Mouse (Mus musculus) MEL (cell line): Measurements from ENCODE around the gene Taok2. TPM values are rescaled to one million over a fixed set of nuclear protein-coding genes. Genes with fewer than 3 reads are reported as not detected.
"Not testable (repeated sequence)": the region's sequence is repeated elsewhere in the genome, so short reads cannot be mapped to it uniquely, and the experiment has no call there.

Experiments used
- DNase-seq: peaks from one replicate; pipeline ENCODE4 v3.0.0; 2011; ENCODE audit warnings: low read depth, low spot score
- H3K27ac ChIP-seq: 2 replicates; pipeline ENCODE4 v1.5.1; 2012; ENCODE audit warnings: low read depth, mild to moderate bottlenecking, control low read depth, low read length, moderate library complexity; ENCODE audit not compliant: control insufficient read depth
- H3K27me3 ChIP-seq, 2 experiments: fragments of 150-350 bp in 1 of 2; sonication (generic) in 1 of 2; 2 replicates each; pipeline ENCODE4 v1.6.1; 2012; ENCODE audit warnings: low read length in 2 of 2, mild to moderate bottlenecking in 2 of 2, improper control_type of control experiment in 1 of 2, moderate library complexity in 1 of 2; ENCODE audit not compliant: insufficient read depth in 2 of 2, control insufficient read depth in 1 of 2
- H3K36me3 ChIP-seq, 2 experiments: 2 replicates each; pipeline ENCODE4 v1.6.1; 2012 to 2014; ENCODE audit warnings: low read length in 2 of 2, improper control_type of control experiment in 1 of 2, inconsistent platforms in 1 of 2, mild to moderate bottlenecking in 1 of 2; ENCODE audit not compliant: insufficient read depth in 2 of 2, control insufficient read depth in 1 of 2
- H3K4me1 ChIP-seq, 2 experiments: fragments of 150-350 bp in 1 of 2; sonication (generic) in 1 of 2; 2 replicates each; pipeline ENCODE4 v1.6.1; 2012; ENCODE audit warnings: low read length in 2 of 2, improper control_type of control experiment in 1 of 2, mild to moderate bottlenecking in 1 of 2; ENCODE audit not compliant: insufficient read depth in 2 of 2, control insufficient read depth in 1 of 2
- H3K4me3 ChIP-seq, 2 experiments: fragments of 150-350 bp in 1 of 2; sonication (generic) in 1 of 2; 2 replicates each; pipeline ENCODE4 v1.5.1; 2012; ENCODE audit warnings: low read depth in 2 of 2, low read length in 2 of 2, mild to moderate bottlenecking in 2 of 2, moderate library complexity in 2 of 2, control low read depth in 1 of 2, improper control_type of control experiment in 1 of 2; ENCODE audit not compliant: control insufficient read depth in 1 of 2, insufficient read depth in 1 of 2
- H3K79me2 ChIP-seq: 2 replicates; pipeline ENCODE4 v1.6.1; 2012; ENCODE audit warnings: mild to moderate bottlenecking, low read length, moderate library complexity; ENCODE audit not compliant: control insufficient read depth, poor library complexity, insufficient read depth
- H3K9ac ChIP-seq: 2 replicates; pipeline ENCODE4 v1.6.1; 2012; ENCODE audit warnings: low read depth, mild to moderate bottlenecking, control low read depth, low read length, moderate library complexity; ENCODE audit not compliant: control insufficient read depth, poor library complexity, severe bottlenecking
- H3K9me3 ChIP-seq: fragments of 150-350 bp; sonication (generic); replicated peaks from 2 replicates; pipeline ENCODE4 v1.6.1; 2012; ENCODE audit warnings: mild to moderate bottlenecking, low read length, improper control_type of control experiment, moderate library complexity; ENCODE audit not compliant: insufficient read depth
- EP300 ChIP-seq, 2 experiments: IDR thresholded peaks; 2 replicates each; pipeline ENCODE4 v1.6.1; 2011; ENCODE audit warnings: improper control_type of control experiment in 2 of 2, low read length in 2 of 2, low read depth in 1 of 2, mild to moderate bottlenecking in 1 of 2
- ETS1 ChIP-seq: IDR thresholded peaks from 2 replicates; pipeline ENCODE4 v1.6.1; 2012; ENCODE audit warnings: low read depth, mild to moderate bottlenecking, inconsistent platforms, low read length, improper control_type of control experiment, moderate library complexity
- GABPA ChIP-seq: IDR thresholded peaks from 2 replicates; pipeline ENCODE4 v1.6.1; 2012; ENCODE audit warnings: low read depth, mild to moderate bottlenecking, inconsistent platforms, low read length, improper control_type of control experiment, moderate library complexity
- HCFC1 ChIP-seq: IDR thresholded peaks from 2 replicates; pipeline ENCODE4 v1.6.1; 2012; ENCODE audit warnings: low read depth, mild to moderate bottlenecking, inconsistent platforms, low read length, improper control_type of control experiment, moderate library complexity
- JUND ChIP-seq: IDR thresholded peaks from 2 replicates; pipeline ENCODE4 v1.6.1; 2011; ENCODE audit warnings: low read depth, mild to moderate bottlenecking, improper control_type of control experiment, low read length
- MAFK ChIP-seq: IDR thresholded peaks from 2 replicates; pipeline ENCODE4 v1.6.1; 2011; ENCODE audit warnings: low read depth, mild to moderate bottlenecking, low read length, improper control_type of control experiment, borderline replicate concordance
- MAZ ChIP-seq: IDR thresholded peaks from 2 replicates; pipeline ENCODE4 v1.6.1; 2012; ENCODE audit warnings: low read depth, mild to moderate bottlenecking, inconsistent platforms, low read length, improper control_type of control experiment
- POLR2AphosphoS2 ChIP-seq: IDR thresholded peaks from 2 replicates; pipeline ENCODE4 v1.6.1; 2011; ENCODE audit warnings: low read length, improper control_type of control experiment
- RAD21 ChIP-seq: IDR thresholded peaks from 2 replicates; pipeline ENCODE4 v1.6.1; 2011; ENCODE audit warnings: mild to moderate bottlenecking, low read depth, low read length, improper control_type of control experiment
- SIN3A ChIP-seq: IDR thresholded peaks from 2 replicates; pipeline ENCODE4 v1.6.1; 2012; ENCODE audit warnings: low read length, improper control_type of control experiment, inconsistent platforms
- TCF12 ChIP-seq: IDR thresholded peaks from 2 replicates; pipeline ENCODE4 v1.6.1; 2014; ENCODE audit warnings: low read depth, mild to moderate bottlenecking, inconsistent platforms, low read length, improper control_type of control experiment, moderate library complexity
- UBTF ChIP-seq: IDR thresholded peaks from 2 replicates; pipeline ENCODE4 v1.6.1; 2012; ENCODE audit warnings: low read depth, mild to moderate bottlenecking, inconsistent platforms, low read length, improper control_type of control experiment, moderate library complexity, borderline replicate concordance; ENCODE audit not compliant: insufficient read depth
- USF2 ChIP-seq, 2 experiments: IDR thresholded peaks; 2 replicates each; pipeline ENCODE4 v1.6.1; 2011 to 2012; ENCODE audit warnings: improper control_type of control experiment in 2 of 2, low read length in 2 of 2, borderline replicate concordance in 1 of 2, inconsistent platforms in 1 of 2, low read depth in 1 of 2, mild to moderate bottlenecking in 1 of 2; ENCODE audit not compliant: insufficient read depth in 1 of 2
- ZC3H11A ChIP-seq: IDR thresholded peaks from 2 replicates; pipeline ENCODE4 v1.6.1; 2012; ENCODE audit warnings: low read depth, mild to moderate bottlenecking, inconsistent platforms, low read length, improper control_type of control experiment
- polyA plus RNA-seq, 2 experiments: library from polyadenylated mRNA; stranded (reverse) in 1 of 2; unstranded in 1 of 2; fragments of >175 nt in 1 of 2; fragments of >200 nt in 1 of 2; gene quantifications; 2 replicates each; pipeline versions ENCODE4 v1.2.1 to v1.2.4; 2012; ENCODE audit warnings: low replicate concordance in 2 of 2, low read depth in 1 of 2; ENCODE audit not compliant: insufficient read length in 2 of 2, insufficient read depth in 1 of 2, missing spikeins in 1 of 2
- total RNA-seq: library from RNA; depleted of rRNA; stranded (reverse); fragments of 300-350 nt; gene quantifications from 2 replicates; pipeline ENCODE4 v1.2.3, GENCODE M21; 2012

Taok2 gene
- total and polyA plus RNA-seq, 3 experiments = 29.0 to 52.3 (median 34.2) TPM

DNA sequence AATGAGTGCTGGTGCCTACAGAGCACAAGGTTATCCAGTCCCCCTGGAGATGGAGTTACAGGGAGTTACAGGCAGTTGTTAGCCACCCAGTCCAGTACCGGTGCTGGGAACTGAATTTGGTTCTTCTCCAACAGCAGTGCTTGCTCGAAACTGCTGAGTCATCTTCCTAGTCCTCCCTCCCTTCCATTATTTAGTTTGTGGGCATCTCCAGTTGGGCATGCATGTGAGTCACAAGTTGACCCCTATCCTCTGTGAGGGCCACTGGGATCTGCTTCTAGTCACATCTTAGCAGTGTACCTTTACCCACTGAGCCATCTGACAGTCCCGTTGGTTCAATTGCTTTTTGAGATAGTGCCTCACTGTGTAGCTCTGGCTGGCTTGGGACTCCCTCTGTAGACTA is 21.1 kb upstream of the Taok2 start:
- H3K27ac ChIP-seq = no peak overlapping the region
- peaks cover 0 to 6% of the 10 kb centered on the region in 2 experiments; a peak in 2 of 4 replicates for H3K4me1 ChIP-seq
- H3K79me2 ChIP-seq = no peaks in the 10 kb centered on the region
- H3K9me3 ChIP-seq = no peaks in the 10 kb centered on the region
- H3K36me3 ChIP-seq = no peaks in the 10 kb centered on the region; a peak in 1 of 4 replicates
- no peak for TF ChIP-seq RAD21
- no peak for TF ChIP-seq ETS1
- no peak for TF ChIP-seq SIN3A
- no peak for TF ChIP-seq UBTF
- TF ChIP-seq MAZ = no peak
- TF ChIP-seq MAFK = peak; percentile 68; the same call in 1 of the 2 replicates
- TF ChIP-seq TCF12 = no peak
- no peak for TF ChIP-seq ZC3H11A
- peak; percentile 44; the same call in 1 of the 2 replicates for TF ChIP-seq GABPA
- no peak for TF ChIP-seq JUND
- TF ChIP-seq USF2 (IDR thresholded peaks at IDR 0.05; ENCODE audit: borderline replicate concordance in 1 of 2, insufficient read depth in 1 of 2, low read depth in 1 of 2, low read length in 2 of 2) = no peak
- no peak for TF ChIP-seq POLR2AphosphoS2
- no peak for TF ChIP-seq EP300 (IDR thresholded peaks at IDR 0.05; ENCODE audit: low read depth in 1 of 2, low read length in 2 of 2)
- no peak for TF ChIP-seq HCFC1
- H3K4me3 ChIP-seq = no peak overlapping the region
- DNase-seq = peak; percentile 45
- H3K27me3 ChIP-seq = no peaks in the 10 kb centered on the region; a peak in 3 of 4 replicates
- no peak overlapping the region for H3K9ac ChIP-seq

DNA sequence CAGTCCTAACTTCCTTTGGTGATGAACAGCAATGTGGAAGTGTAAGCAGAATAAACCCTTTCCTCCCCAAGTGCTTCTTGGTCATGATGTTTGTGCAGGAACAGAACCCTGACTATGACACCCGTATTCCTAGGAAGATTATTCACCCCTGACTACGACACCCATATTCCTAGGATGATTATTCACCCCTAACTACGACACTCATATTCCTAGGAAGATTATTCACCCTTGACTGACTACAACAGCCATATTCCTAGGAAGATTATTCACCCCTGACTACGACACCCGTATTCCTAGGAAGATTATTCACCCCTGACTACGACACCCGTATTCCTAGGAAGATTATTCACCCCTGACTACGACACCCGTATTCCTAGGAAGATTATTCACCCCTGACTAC is 15.3 kb upstream of the Taok2 start:
- not testable (repeated sequence) for DNase-seq, H3K9ac ChIP-seq, H3K79me2 ChIP-seq

More for the DNA sequence above, 15.3 kb upstream of the Taok2 start:
- H3K27me3 ChIP-seq, H3K36me3 ChIP-seq, H3K4me3 ChIP-seq, H3K9me3 ChIP-seq, H3K27ac ChIP-seq: not testable (repeated sequence)
- H3K4me1 ChIP-seq = peaks cover 4 to 12% of the 10 kb centered on the region in 2 experiments; a peak in 3 of 4 replicates
